Mouse (Mus musculus): ENCODE results near the gene Fndc3b.

Gene Fndc3b

GRCm38 (mm10) chr3:27650083-27650482 lies 61.0 kb downstream of the Fndc3b start:
- ChIA-PET POLR2A (interaction anchor here in 2 of 4 experiments (0.6 to 0.9 kb wide), 2 partner anchors 15 to 22 kb away, joined by 3 to 4 read pairs; no protein-coding TSS in a partner anchor), CTCF (no interaction called here)

- ChIA-PET CTCF (no interaction called here), POLR2A (interaction anchor here (0.6 to 1.1 kb wide), 5 partner anchors 16 to 287 kb away, joined by 3 to 6 read pairs (median 4); no protein-coding TSS in a partner anchor)
These were observed 61.8 kb downstream of the Fndc3b start for GRCm38 (mm10) chr3:27649316-27649715.

- ChIA-PET POLR2A (interaction anchor here in 2 of 4 experiments (0.8 to 1.5 kb wide), 4 partner anchors 14 to 101 kb away, joined by 3 read pairs; no protein-coding TSS in a partner anchor), CTCF (no interaction called here)
These were observed 68.7 kb downstream of the Fndc3b start for GRCm38 (mm10) chr3:27642381-27642780.

GRCm38 (mm10) chr3:27639701-27640100 lies 71.4 kb downstream of the Fndc3b start:
- POLR2A ChIA-PET, result interaction anchor here in 1 of 4 experiments (1.4 kb wide), 1 partner anchor 17 kb away, joined by 4 read pairs; no protein-coding TSS in a partner anchor
- CTCF ChIA-PET, result no interaction called here

- CTCF ChIA-PET, result no interaction called here
- POLR2A ChIA-PET, result interaction anchor here in 1 of 4 experiments (1.2 kb wide), 1 partner anchor 128 kb away, joined by 3 read pairs; no protein-coding TSS in a partner anchor
These were observed 74.0 kb downstream of the Fndc3b start for GRCm38 (mm10) chr3:27637046-27637661.

- CTCF ChIA-PET, result no interaction called here
These were observed 75.3 kb downstream of the Fndc3b start for GRCm38 (mm10) chr3:27635776-27636175.

GRCm38 (mm10) chr3:27632880-27633279 lies 78.2 kb downstream of the Fndc3b start:
- ChIA-PET CTCF (interaction anchor here in 1 of 4 experiments (0.6 kb wide), 1 partner anchor 350 kb away, joined by 3 read pairs; no protein-coding TSS in a partner anchor), POLR2A (no interaction called here)

More at GRCm38 (mm10) chr3:27635776-27636175, 75.3 kb downstream of the Fndc3b start:
- POLR2A ChIA-PET, result no interaction called here

- POLR2A ChIA-PET, result interaction anchor here in 1 of 4 experiments (0.6 kb wide), 1 partner anchor 10 kb away, joined by 5 read pairs; no protein-coding TSS in a partner anchor
- CTCF ChIA-PET, result interaction anchor here in 2 of 4 experiments (0.5 to 0.6 kb wide), 2 partner anchors 8 to 16 kb away, joined by 3 to 5 read pairs; no protein-coding TSS in a partner anchor
These were observed 80.0 kb downstream of the Fndc3b start for GRCm38 (mm10) chr3:27631112-27631511.

- POLR2A ChIA-PET, result interaction anchor here in 2 of 4 experiments (0.7 to 1.4 kb wide), 2 partner anchors 49 to 111 kb away, joined by 3 to 4 read pairs; no protein-coding TSS in a partner anchor
- CTCF ChIA-PET, result no interaction called here
These were observed 81.4 kb downstream of the Fndc3b start for GRCm38 (mm10) chr3:27629716-27630115.

GRCm38 (mm10) chr3:27626301-27626700 lies 84.8 kb downstream of the Fndc3b start:
- POLR2A ChIA-PET, result interaction anchor here in 2 of 4 experiments (0.7 to 1.6 kb wide), 2 partner anchors 23 to 37 kb away, joined by 3 read pairs; no protein-coding TSS in a partner anchor
- CTCF ChIA-PET, result no interaction called here

- POLR2A ChIA-PET, result interaction anchor here in 1 of 4 experiments (1.5 kb wide), 1 partner anchor 18 kb away, joined by 3 read pairs; no protein-coding TSS in a partner anchor
- CTCF ChIA-PET, result no interaction called here
These were observed 85.5 kb downstream of the Fndc3b start for GRCm38 (mm10) chr3:27625592-27625985.

- POLR2A ChIA-PET, result interaction anchor here in 1 of 4 experiments (1.1 to 1.5 kb wide), 2 partner anchors 17 to 21 kb away, joined by 3 read pairs; no protein-coding TSS in a partner anchor
- CTCF ChIA-PET, result no interaction called here
These were observed 86.0 kb downstream of the Fndc3b start for GRCm38 (mm10) chr3:27624974-27625591.

GRCm38 (mm10) chr3:27622451-27622850 lies 88.7 kb downstream of the Fndc3b start:
- CTCF ChIA-PET, result interaction anchor here in 3 of 4 experiments (0.6 to 0.7 kb wide), 3 partner anchors 9 to 284 kb away, joined by 3 to 5 read pairs (median 3); no protein-coding TSS in a partner anchor
- POLR2A ChIA-PET, result interaction anchor here in 3 of 4 experiments (0.6 to 1.4 kb wide), 9 partner anchors 12 to 191 kb away, joined by 3 to 8 read pairs (median 3); no protein-coding TSS in a partner anchor

GRCm38 (mm10) chr3:27621176-27621575 lies 89.9 kb downstream of the Fndc3b start:
- ChIA-PET POLR2A (interaction anchor here in 2 of 4 experiments (0.5 to 1.4 kb wide), 4 partner anchors 10 to 90 kb away, joined by 3 to 5 read pairs (median 3); partner anchors contain the start of gene Fndc3b (in 1 of the 2)), CTCF (interaction anchor here in 2 of 4 experiments (0.5 kb wide), 2 partner anchors 109 to 154 kb away, joined by 3 to 5 read pairs; no protein-coding TSS in a partner anchor)

GRCm38 (mm10) chr3:27617733-27618132 lies 93.4 kb downstream of the Fndc3b start:
- ChIA-PET CTCF (interaction anchor here in 2 of 4 experiments (0.5 to 0.6 kb wide), 2 partner anchors 36 to 610 kb away, joined by 3 to 4 read pairs; no protein-coding TSS in a partner anchor), POLR2A (interaction anchor here in 1 of 4 experiments (1.2 to 1.3 kb wide), 2 partner anchors 11 to 29 kb away, joined by 3 read pairs; no protein-coding TSS in a partner anchor)

GRCm38 (mm10) chr3:27617237-27617499 lies 93.9 kb downstream of the Fndc3b start:
- POLR2A ChIA-PET, result interaction anchor here in 1 of 4 experiments (1.2 to 1.3 kb wide), 2 partner anchors 10 to 29 kb away, joined by 3 read pairs; no protein-coding TSS in a partner anchor
- CTCF ChIA-PET, result interaction anchor here in 1 of 4 experiments (0.6 kb wide), 1 partner anchor 37 kb away, joined by 4 read pairs; no protein-coding TSS in a partner anchor

GRCm38 (mm10) chr3:27616421-27617236 lies 94.5 kb downstream of the Fndc3b start:
- POLR2A ChIA-PET, result interaction anchor here in 1 of 4 experiments (1.3 kb wide), 1 partner anchor 10 kb away, joined by 3 read pairs; no protein-coding TSS in a partner anchor
- CTCF ChIA-PET, result no interaction called here

- ChIA-PET CTCF (no interaction called here), POLR2A (no interaction called here)
These were observed 95.6 kb downstream of the Fndc3b start for GRCm38 (mm10) chr3:27615479-27615878.

- ChIA-PET CTCF (no interaction called here), POLR2A (interaction anchor here in 1 of 4 experiments (1.4 kb wide), 1 partner anchor 98 kb away, joined by 3 read pairs; no protein-coding TSS in a partner anchor)
These were observed 97.3 kb downstream of the Fndc3b start for GRCm38 (mm10) chr3:27613828-27614227.

Measured in embryonic stem cell, embryonic (primary cell).